Mouse (Mus musculus) ES-E14 (cell line): Measurements from ENCODE around the gene Fras1. TPM values are rescaled to one million over a fixed set of nuclear protein-coding genes. Genes with fewer than 3 reads are reported as not detected.

Experiments
- DNase-seq: peaks from one replicate; pipeline ENCODE4 v3.0.0-alpha.2; 2013; ENCODE audit warnings: low read depth, low spot score
- H3K27ac ChIP-seq: 2 replicates; pipeline ENCODE4 v1.5.1; 2012; ENCODE audit warnings: low read depth, mild to moderate bottlenecking, low read length, moderate library complexity, mixed read lengths; ENCODE audit not compliant: poor library complexity, insufficient read depth, severe bottlenecking
- H3K36me3 ChIP-seq: 2 replicates; pipeline ENCODE4 v1.6.1; 2012; ENCODE audit warnings: mild to moderate bottlenecking, low read length, moderate library complexity, mixed read lengths; ENCODE audit not compliant: control insufficient read depth, poor library complexity, insufficient read depth, severe bottlenecking
- H3K4me1 ChIP-seq, 2 experiments: fragments of 150-350 bp in 1 of 2; sonication (generic) in 1 of 2; 2 replicates each; pipeline ENCODE4 v1.6.1; 2012; ENCODE audit warnings: low read length in 2 of 2, mild to moderate bottlenecking in 1 of 2, mixed read lengths in 1 of 2; ENCODE audit not compliant: control insufficient read depth in 2 of 2, insufficient read depth in 2 of 2, poor library complexity in 1 of 2
- H3K4me3 ChIP-seq, 2 experiments: fragments of 150-350 bp in 1 of 2; sonication (generic) in 1 of 2; 2 replicates each; pipeline ENCODE4 v1.5.1; 2012; ENCODE audit warnings: low read length in 2 of 2, low read depth in 1 of 2, mild to moderate bottlenecking in 1 of 2, mixed read lengths in 1 of 2; ENCODE audit not compliant: insufficient read depth in 1 of 2, poor library complexity in 1 of 2, severe bottlenecking in 1 of 2
- H3K9ac ChIP-seq: 2 replicates; pipeline ENCODE4 v1.6.1; 2012; ENCODE audit warnings: low read depth, mild to moderate bottlenecking, low read length, mixed read lengths; ENCODE audit not compliant: poor library complexity, insufficient read depth, severe bottlenecking
- H3K9me3 ChIP-seq: fragments of 150-350 bp; sonication (generic); 2 replicates; pipeline ENCODE4 v1.6.1; 2012; ENCODE audit warnings: low read depth, mild to moderate bottlenecking, low read length; ENCODE audit not compliant: control insufficient read depth, insufficient read depth
- CHD2 ChIP-seq: IDR thresholded peaks from 2 replicates; pipeline ENCODE4 v1.6.1; 2014; ENCODE audit warnings: mild to moderate bottlenecking, low read depth, low read length, inconsistent platforms
- HCFC1 ChIP-seq: IDR thresholded peaks from 2 replicates; pipeline ENCODE4 v1.6.1; 2012; ENCODE audit warnings: low read length, inconsistent platforms, borderline replicate concordance; ENCODE audit not compliant: insufficient read depth
- MAFK ChIP-seq: IDR thresholded peaks from 2 replicates; pipeline ENCODE4 v1.6.1; 2014; ENCODE audit warnings: mild to moderate bottlenecking, low read depth, low read length, inconsistent platforms; ENCODE audit not compliant: insufficient read depth
- ZC3H11A ChIP-seq: IDR thresholded peaks from 2 replicates; pipeline ENCODE4 v1.6.1; 2012; ENCODE audit warnings: low read depth, mild to moderate bottlenecking, inconsistent platforms, low read length, borderline replicate concordance
- ZNF384 ChIP-seq: IDR thresholded peaks from 2 replicates; pipeline ENCODE4 v1.6.1; 2012; ENCODE audit warnings: low read depth, low read length, inconsistent platforms
- in situ Hi-C, 2 experiments: fragments of 600-800 bp; cut with MboI; formaldehyde crosslinking; loops; one replicate each; pipeline ENCODE4 v1.15.1; 2025; ENCODE audit warnings: low sequenced_read_pairs in 2 of 2, inconsistent platforms in 1 of 2; ENCODE audit not compliant: unreplicated experiment in 2 of 2
- total RNA-seq: library from RNA; depleted of rRNA; stranded (reverse); fragments of 300-350 nt; gene quantifications from 2 replicates; pipeline ENCODE4 v1.2.3, GENCODE M21; 2012

The Fras1 gene
- total RNA-seq, 1 experiment: 1.6 TPM

DNA sequence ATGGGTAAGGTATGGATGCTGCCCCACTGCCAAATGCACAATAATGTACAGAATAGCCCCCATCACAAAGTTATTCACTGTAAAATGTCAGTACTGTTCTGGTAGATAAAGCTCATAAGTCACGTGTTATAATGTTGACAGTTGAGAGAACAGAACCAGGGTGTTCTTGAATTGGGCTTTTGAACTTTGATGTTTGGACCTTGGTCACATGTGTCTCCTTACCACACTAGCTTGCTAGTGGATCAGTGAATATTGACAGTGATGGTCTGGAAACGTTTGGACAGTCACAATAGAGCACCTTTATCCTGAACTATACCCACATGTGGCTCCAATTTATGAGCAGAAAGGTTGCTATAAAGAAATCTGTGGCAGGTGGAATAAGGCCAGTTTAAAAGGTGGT, 124.3 kb downstream of the Fras1 start:
- no peak overlapping the region for H3K27ac ChIP-seq
- DNase-seq: no peak
- no peaks in the 10 kb centered on the region for H3K36me3 ChIP-seq
- H3K9me3 ChIP-seq: no peaks in the 10 kb centered on the region
- no peak overlapping the region for H3K4me3 ChIP-seq
- H3K4me1 ChIP-seq: peaks cover 0 to 3% of the 10 kb centered on the region in 2 experiments; a peak in 1 of 4 replicates
- H3K9ac ChIP-seq: no peak overlapping the region
- no peak for TF ChIP-seq ZC3H11A
- TF ChIP-seq CHD2: no peak
- no peak for TF ChIP-seq HCFC1
- no peak for TF ChIP-seq MAFK
- no peak for TF ChIP-seq ZNF384
- in situ Hi-C loops: no loop called here

DNA sequence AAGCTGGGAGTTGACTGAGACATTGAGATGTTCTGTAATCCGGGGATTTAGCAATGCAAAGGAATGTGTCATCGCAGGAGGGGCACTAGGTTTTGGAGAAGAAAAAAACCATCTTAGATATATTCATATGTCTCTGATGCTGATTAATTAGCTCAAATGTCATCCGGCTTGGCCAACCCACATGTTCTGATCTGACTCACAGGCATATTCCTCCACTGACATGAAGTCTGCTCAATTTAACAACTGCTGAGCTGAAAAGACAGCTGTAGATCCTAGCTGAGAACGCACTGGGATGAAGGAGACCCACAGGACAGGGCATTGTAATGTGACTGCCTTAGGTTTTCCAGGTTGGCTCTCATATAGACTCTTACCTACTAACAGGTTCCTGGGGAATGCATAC, 128.0 kb downstream of the Fras1 start:
- Histone ChIP-seq H3K36me3 (no peaks in the 10 kb centered on the region), H3K9me3 (no peaks in the 10 kb centered on the region), H3K4me3 (no peak overlapping the region), H3K4me1 (peaks cover 0 to 3% of the 10 kb centered on the region in 2 experiments; a peak in 1 of 4 replicates), H3K9ac (no peak overlapping the region), H3K27ac (no peak overlapping the region)
- no peak for TF ChIP-seq HCFC1
- in situ Hi-C loops: no loop called here
- no peak for DNase-seq

DNA sequence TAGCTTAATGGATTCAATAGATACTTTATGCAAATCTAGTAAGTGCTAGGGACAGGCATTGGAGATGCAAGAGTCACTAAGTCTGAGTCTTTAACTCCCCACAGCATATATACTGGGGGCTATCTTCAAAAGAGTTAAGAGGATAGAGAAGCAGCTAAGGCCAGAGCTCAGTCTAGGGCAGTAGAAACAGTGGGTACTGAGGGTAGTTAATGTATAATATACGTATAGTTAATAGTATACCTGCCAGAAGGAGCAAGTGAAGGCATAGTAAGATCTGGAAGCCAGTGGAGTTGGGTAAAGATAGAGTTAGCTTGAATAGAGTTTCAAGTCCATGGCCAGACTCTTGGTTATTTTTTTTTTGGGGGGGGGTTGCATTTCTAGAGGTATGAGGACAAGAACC, 128.6 kb downstream of the Fras1 start:
- H3K9ac ChIP-seq: no peak overlapping the region
- in situ Hi-C loops: no loop called here
- H3K4me3 ChIP-seq: no peak overlapping the region
- H3K36me3 ChIP-seq: no peaks in the 10 kb centered on the region
- H3K9me3 ChIP-seq: no peaks in the 10 kb centered on the region
- no peak for DNase-seq
- TF ChIP-seq ZC3H11A (no peak), HCFC1 (no peak), ZNF384 (no peak), CHD2 (no peak), MAFK (no peak)
- H3K4me1 ChIP-seq: peaks cover 0 to 3% of the 10 kb centered on the region in 2 experiments; a peak in 1 of 4 replicates
- no peak overlapping the region for H3K27ac ChIP-seq

DNA sequence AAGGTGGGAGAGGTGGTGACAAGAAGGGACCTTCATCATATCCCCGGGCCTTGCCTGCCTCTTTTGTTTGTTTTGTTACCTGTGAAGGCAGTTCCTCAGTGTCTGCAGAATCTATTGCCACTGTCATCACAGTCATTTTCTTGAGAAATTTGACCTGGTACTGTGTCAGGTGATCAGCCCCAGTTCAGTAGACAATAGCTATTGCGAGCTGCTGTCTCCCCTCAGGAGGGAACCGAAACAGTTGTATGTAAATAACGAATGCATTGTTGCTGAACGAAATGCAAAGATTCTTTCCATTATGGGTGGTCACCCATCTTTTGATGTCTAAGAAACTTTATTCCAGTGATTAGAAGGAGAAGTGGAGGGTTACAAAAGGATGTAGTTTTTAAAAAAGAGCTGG, 137.2 kb downstream of the Fras1 start:
- Histone ChIP-seq H3K36me3 (no peaks in the 10 kb centered on the region), H3K9me3 (no peaks in the 10 kb centered on the region), H3K27ac (no peak overlapping the region), H3K9ac (no peak overlapping the region), H3K4me3 (no peak overlapping the region), H3K4me1 (no peaks in the 10 kb centered on the region; a peak in 1 of 4 replicates)
- TF ChIP-seq HCFC1 (no peak), ZC3H11A (no peak), CHD2 (no peak), MAFK (no peak), ZNF384 (no peak)
- in situ Hi-C loops: no loop called here
- DNase-seq: no peak

DNA sequence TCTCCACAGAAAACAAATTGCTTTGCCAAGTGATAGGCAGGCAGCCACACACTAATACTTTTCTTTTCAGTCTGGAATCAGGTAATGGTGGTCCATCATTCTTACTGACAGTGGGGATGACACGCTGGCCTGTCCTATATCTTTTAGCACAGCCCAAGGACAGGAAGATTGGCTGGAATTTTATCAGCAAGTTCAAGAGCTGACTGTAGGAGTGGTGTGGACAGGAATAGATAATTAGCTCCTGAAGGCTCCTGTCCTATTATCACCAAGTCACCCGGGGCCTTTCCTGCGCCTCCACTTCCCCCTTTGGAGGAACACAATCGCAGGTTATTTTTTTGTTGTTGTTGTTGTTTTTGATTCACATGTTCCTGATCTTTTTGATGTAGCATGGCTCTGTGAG, 139.6 kb downstream of the Fras1 start:
- TF ChIP-seq ZC3H11A (no peak), ZNF384 (no peak), MAFK (no peak), HCFC1 (no peak), CHD2 (no peak)
- no peak overlapping the region for H3K9ac ChIP-seq
- H3K4me3 ChIP-seq: no peak overlapping the region
- in situ Hi-C loops: no loop called here
- no peak for DNase-seq
- H3K9me3 ChIP-seq: no peaks in the 10 kb centered on the region
- H3K36me3 ChIP-seq: no peaks in the 10 kb centered on the region
- no peaks in the 10 kb centered on the region; a peak in 1 of 4 replicates for H3K4me1 ChIP-seq
- no peak overlapping the region for H3K27ac ChIP-seq
